Mouse (Mus musculus): ENCODE data around the gene Armt1. TPM values are rescaled to one million over a fixed set of nuclear protein-coding genes. Genes with fewer than 3 reads are reported as not detected.

Gene Armt1
- polyA plus RNA-seq (2014; fragmentation: Nextera tagmentation; extraction: Ambion mirVana) = 20.7 and 21.1 TPM in 2 replicates

- Histone ChIP-seq H3K4me3 (ENCODE audit: low read depth, low read length) (peak within 1 kb of the TSS; percentile 73), H3K9me3 (ENCODE audit: low read depth, low read length) (no peaks in the 10 kb centered on the region), H3K4me1 (ENCODE audit: insufficient read depth) (no peaks in the 10 kb centered on the region), H3K4me2 (peak within 1 kb of the TSS; percentile 71), H3K9ac (peak within 1 kb of the TSS; percentile 80), H3K27me3 (ENCODE audit: insufficient read depth, low read length) (no peaks in the 10 kb centered on the region), H3K27ac (ENCODE audit: low read depth) (peak within 1 kb of the TSS; percentile 94), H3K36me3 (ENCODE audit: insufficient read depth) (peaks cover 16% of the 10 kb centered on the region; the same call in 1 of the 2 replicates)
- DNase-seq = peak; percentile 96
- TF ChIP-seq CTCF (IDR thresholded peaks at IDR 0.05; ENCODE audit: low read depth) = no peak
- ATAC-seq (ENCODE audit: insufficient read depth) = peak; percentile 96
- WGBS = under 1% methylated on average over 72 of the region's 75 CpGs
Observed at GRCm38 (mm10) chr10:4432123-4432931, at the start of gene Armt1, which contains the start of gene Rmnd1. Gene Armt1 (plus strand): TSS chr10:4432467. Gene Rmnd1 (minus strand): TSS chr10:4432388.

- WGBS = 88% methylated on average over 7 of the region's 7 CpGs
- no peak for ATAC-seq (ENCODE audit: insufficient read depth)
- H3K4me1 ChIP-seq (ENCODE audit: insufficient read depth) = peaks cover 2% of the 10 kb centered on the region
- H3K27me3 ChIP-seq (ENCODE audit: insufficient read depth, low read length) = no peaks in the 10 kb centered on the region
- H3K4me3 ChIP-seq (ENCODE audit: low read depth, low read length) = no peak overlapping the region
- H3K9ac ChIP-seq = no peak overlapping the region
- no peak for DNase-seq
- no peak overlapping the region for H3K4me2 ChIP-seq
- no peaks in the 10 kb centered on the region for H3K36me3 ChIP-seq (ENCODE audit: insufficient read depth)
- TF ChIP-seq CTCF (IDR thresholded peaks at IDR 0.05; ENCODE audit: low read depth) = no peak
- no peaks in the 10 kb centered on the region for H3K9me3 ChIP-seq (ENCODE audit: low read depth, low read length)
- no peak overlapping the region for H3K27ac ChIP-seq (ENCODE audit: low read depth)
Observed at GRCm38 (mm10) chr10:4384244-4384643, 48.0 kb upstream of the Armt1 start.

- peak; percentile 93 for ATAC-seq (ENCODE audit: insufficient read depth)
- WGBS = under 1% methylated on average over 68 of the region's 133 CpGs
Observed at GRCm38 (mm10) chr10:4386609-4387591, 45.4 kb upstream of the Armt1 start.

GRCm38 (mm10) chr10:4387701-4388383 lies 44.4 kb upstream of the Armt1 start, which contains the start of gene Zbtb2:
Gene Zbtb2 (minus strand): TSS chr10:4388108.
- Histone ChIP-seq H3K9me3 (ENCODE audit: low read depth, low read length) (no peaks in the 10 kb centered on the region), H3K36me3 (ENCODE audit: insufficient read depth) (peaks cover under 1% of the 10 kb centered on the region; the same call in 1 of the 2 replicates), H3K27ac (ENCODE audit: low read depth) (peak within 1 kb of the TSS; percentile 99), H3K4me1 (ENCODE audit: insufficient read depth) (peaks cover 9% of the 10 kb centered on the region), H3K4me3 (ENCODE audit: low read depth, low read length) (peak within 1 kb of the TSS; percentile 97), H3K9ac (peak within 1 kb of the TSS; percentile 98), H3K4me2 (peak within 1 kb of the TSS; percentile 94), H3K27me3 (ENCODE audit: insufficient read depth, low read length) (no peaks in the 10 kb centered on the region)
- ATAC-seq (ENCODE audit: insufficient read depth) (peak; percentile 2; the same call in 1 of the 2 replicates), DNase-seq (peak; percentile 74)
- WGBS = under 1% methylated on average over 68 of the region's 87 CpGs
- no peak for TF ChIP-seq CTCF (IDR thresholded peaks at IDR 0.05; ENCODE audit: low read depth)

More at GRCm38 (mm10) chr10:4386609-4387591, 45.4 kb upstream of the Armt1 start:
- Histone ChIP-seq H3K4me2 (peak overlapping the region; percentile 94), H3K9ac (peak overlapping the region; percentile 98), H3K36me3 (ENCODE audit: insufficient read depth) (no peaks in the 10 kb centered on the region), H3K9me3 (ENCODE audit: low read depth, low read length) (no peaks in the 10 kb centered on the region), H3K4me1 (ENCODE audit: insufficient read depth) (peaks cover 9% of the 10 kb centered on the region), H3K4me3 (ENCODE audit: low read depth, low read length) (peak overlapping the region; percentile 97), H3K27me3 (ENCODE audit: insufficient read depth, low read length) (no peaks in the 10 kb centered on the region), H3K27ac (ENCODE audit: low read depth) (peak overlapping the region; percentile 99)
- TF ChIP-seq CTCF (IDR thresholded peaks at IDR 0.05; ENCODE audit: low read depth) = no peak
- DNase-seq = peak; percentile 98

GRCm38 (mm10) chr10:4388384-4388745 lies 43.9 kb upstream of the Armt1 start:
- Histone ChIP-seq H3K27me3 (ENCODE audit: insufficient read depth, low read length) (no peaks in the 10 kb centered on the region), H3K36me3 (ENCODE audit: insufficient read depth) (peaks cover 6% of the 10 kb centered on the region; the same call in 1 of the 2 replicates)

GRCm38 (mm10) chr10:4389036-4389435 lies 43.2 kb upstream of the Armt1 start:
- DNase-seq (no peak), ATAC-seq (ENCODE audit: insufficient read depth) (no peak)
- H3K36me3 ChIP-seq (ENCODE audit: insufficient read depth) = peaks cover 8% of the 10 kb centered on the region
- no peaks in the 10 kb centered on the region for H3K9me3 ChIP-seq (ENCODE audit: low read depth, low read length)
- WGBS = 7% methylated on average over 10 of the region's 10 CpGs
- TF ChIP-seq CTCF (IDR thresholded peaks at IDR 0.05; ENCODE audit: low read depth) = no peak
- peak overlapping the region; percentile 98 for H3K9ac ChIP-seq
- H3K4me3 ChIP-seq (ENCODE audit: low read depth, low read length) = peak overlapping the region; percentile 97
- peak overlapping the region; percentile 94 for H3K4me2 ChIP-seq
- H3K27me3 ChIP-seq (ENCODE audit: insufficient read depth, low read length) = no peaks in the 10 kb centered on the region
- H3K27ac ChIP-seq (ENCODE audit: low read depth) = no peak overlapping the region
- H3K4me1 ChIP-seq (ENCODE audit: insufficient read depth) = peaks cover 9% of the 10 kb centered on the region

More at GRCm38 (mm10) chr10:4388384-4388745, 43.9 kb upstream of the Armt1 start:
- DNase-seq = peak; percentile 52
- Histone ChIP-seq H3K4me1 (ENCODE audit: insufficient read depth) (peaks cover 9% of the 10 kb centered on the region), H3K9me3 (ENCODE audit: low read depth, low read length) (no peaks in the 10 kb centered on the region), H3K4me3 (ENCODE audit: low read depth, low read length) (peak overlapping the region; percentile 97), H3K9ac (peak overlapping the region; percentile 98), H3K27ac (ENCODE audit: low read depth) (peak overlapping the region; percentile 99), H3K4me2 (peak overlapping the region; percentile 94)
- no peak for ATAC-seq (ENCODE audit: insufficient read depth)
- TF ChIP-seq CTCF (IDR thresholded peaks at IDR 0.05; ENCODE audit: low read depth) = no peak
- WGBS = under 1% methylated on average over 19 of the region's 19 CpGs

Data from lung, embryonic 14.5 days (tissue).